Mouse (Mus musculus) myocyte (in vitro differentiated cells): ENCODE measurements around the gene Kndc1.

Experiments used
- CEBPB ChIP-seq: IDR thresholded peaks from 2 replicates; pipeline ENCODE4 v1.6.1; 2011; ENCODE audit warnings: mild to moderate bottlenecking, moderate library complexity; ENCODE audit not compliant: poor library complexity, insufficient read depth, severe bottlenecking
- MAX ChIP-seq: IDR thresholded peaks from one replicate; pipeline ENCODE4 v1.6.1; 2011; ENCODE audit warnings: low read depth, mild to moderate bottlenecking, control low read depth
- POLR2A ChIP-seq: IDR thresholded peaks from one replicate; pipeline ENCODE4 v1.6.1; 2011; ENCODE audit warnings: low read depth, mild to moderate bottlenecking, control low read depth, moderate library complexity; ENCODE audit not compliant: insufficient read length
- SRF ChIP-seq: IDR thresholded peaks from one replicate; pipeline ENCODE4 v1.6.1; 2011; ENCODE audit warnings: low read depth; ENCODE audit not compliant: control insufficient read depth, insufficient read length

DNA sequence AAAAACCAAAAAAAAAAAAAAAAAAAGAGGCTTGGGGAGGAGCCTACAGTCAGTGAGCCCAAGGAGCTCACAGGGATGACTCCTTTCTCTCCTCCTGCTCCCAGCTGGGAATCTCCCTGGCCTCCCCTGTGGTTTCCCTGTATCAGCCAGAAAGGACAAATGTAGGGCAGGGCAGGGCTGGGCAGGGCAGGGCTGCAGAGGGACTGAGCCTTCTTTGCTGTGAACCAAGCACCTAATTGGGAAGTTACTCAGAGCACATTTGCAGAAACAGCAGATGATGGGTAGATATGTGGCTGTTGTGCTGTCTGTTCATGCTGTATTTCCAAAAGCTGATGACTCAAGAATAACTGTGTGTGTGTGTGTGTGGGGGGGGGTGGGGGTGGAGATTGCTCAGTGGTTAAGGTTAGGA, 78.4 kb downstream of the Kndc1 start:
- no peak for TF ChIP-seq CEBPB
- TF ChIP-seq MAX = no peak
- TF ChIP-seq POLR2A = no peak
- peak; percentile 48 for TF ChIP-seq SRF
